Mouse (Mus musculus): ENCODE results near the gene Hist1h2bf. TPM values are rescaled to one million over a fixed set of nuclear protein-coding genes. Genes with fewer than 3 reads are reported as not detected.
"Not testable (repeated sequence)": the region's sequence is repeated elsewhere in the genome, so short reads cannot be mapped to it uniquely, and the experiment has no call there.

Gene Hist1h2bf
- total and polyA plus RNA-seq, 3 experiments, result 2.2 to 1,093 TPM; not detected in 1

- no peaks in the 10 kb centered on the region for H3K79me2 ChIP-seq (ENCODE audit: control insufficient read depth, insufficient read depth, low read length, poor library complexity)
- H3K9ac ChIP-seq (ENCODE audit: control insufficient read depth, low read depth, low read length, poor library complexity, severe bottlenecking), result peak overlapping the region; percentile 15
- H3K4me1 ChIP-seq (ENCODE audit: control insufficient read depth in 1 of 2, insufficient read depth in 2 of 2, low read length in 2 of 2), result peaks cover 15 to 32% of the 10 kb centered on the region in 2 experiments
- H3K27ac ChIP-seq (ENCODE audit: control insufficient read depth, low read depth, low read length), result peak overlapping the region; percentile 64
- peak; percentile 42 for TF ChIP-seq TAL1 (IDR thresholded peaks at IDR 0.05; ENCODE audit: low read length)
- no peak for TF ChIP-seq HCFC1 (IDR thresholded peaks at IDR 0.05; ENCODE audit: low read depth, low read length)
- TF ChIP-seq JUND (IDR thresholded peaks at IDR 0.05; ENCODE audit: low read depth, low read length), result no peak
- 0 out of 2 replicates have a peak, but pooled peaks have one; percentile 13 for TF ChIP-seq TBP (IDR thresholded peaks at IDR 0.05; ENCODE audit: low read depth, low read length)
- peak; percentile 34 to 44; a peak in 2 of 4 replicates for TF ChIP-seq EP300 (IDR thresholded peaks at IDR 0.05; ENCODE audit: low read depth in 1 of 2, low read length in 2 of 2)
- TF ChIP-seq MAZ (IDR thresholded peaks at IDR 0.05; ENCODE audit: low read depth, low read length), result no peak
- no peak for TF ChIP-seq RAD21 (IDR thresholded peaks at IDR 0.05; ENCODE audit: low read depth, low read length)
- TF ChIP-seq KAT2A (conservative IDR thresholded peaks at IDR 0.05; ENCODE audit: low read depth, low read length), result no peak
- TF ChIP-seq UBTF (IDR thresholded peaks at IDR 0.05; ENCODE audit: borderline replicate concordance, insufficient read depth, low read depth, low read length), result no peak
- no peak for TF ChIP-seq MAX (IDR thresholded peaks at IDR 0.05; ENCODE audit: low read length)
- 0 out of 2 replicates have a peak, but pooled peaks have one; percentile 9 for TF ChIP-seq RCOR1 (IDR thresholded peaks at IDR 0.05; ENCODE audit: low read depth, low read length)
- TF ChIP-seq BHLHE40 (IDR thresholded peaks at IDR 0.05; ENCODE audit: borderline replicate concordance, low read depth, low read length), result no peak
- no peak for TF ChIP-seq SIN3A (IDR thresholded peaks at IDR 0.05; ENCODE audit: low read length)
- no peak for TF ChIP-seq MYC (IDR thresholded peaks at IDR 0.05; ENCODE audit: low read depth, low read length)
- TF ChIP-seq ZC3H11A (IDR thresholded peaks at IDR 0.05; ENCODE audit: low read depth, low read length), result no peak
- no peak for TF ChIP-seq POLR2A (IDR thresholded peaks at IDR 0.05; ENCODE audit: control insufficient read depth in 1 of 2, insufficient read depth in 1 of 2, low read depth in 1 of 2, low read length in 2 of 2, poor library complexity in 1 of 2)
- TF ChIP-seq USF2 (IDR thresholded peaks at IDR 0.05; ENCODE audit: borderline replicate concordance in 1 of 2, insufficient read depth in 1 of 2, low read depth in 1 of 2, low read length in 2 of 2), result no peak
- TF ChIP-seq GATA1 (IDR thresholded peaks at IDR 0.05; ENCODE audit: low read depth, low read length), result peak; percentile 66; the same call in 1 of the 2 replicates
- no peaks in the 10 kb centered on the region for H3K9me3 ChIP-seq (replicated peaks; ENCODE audit: insufficient read depth, low read length)
- peak; percentile 61 for DNase-seq (ENCODE audit: low read depth, low spot score)
- H3K4me3 ChIP-seq (ENCODE audit: control insufficient read depth in 1 of 2, insufficient read depth in 1 of 2, low read depth in 2 of 2, low read length in 2 of 2), result no peak overlapping the region
- no peaks in the 10 kb centered on the region for H3K27me3 ChIP-seq (ENCODE audit: control insufficient read depth in 1 of 2, insufficient read depth in 2 of 2, low read length in 2 of 2)
- peaks cover 0 to 34% of the 10 kb centered on the region in 2 experiments; a peak in 2 of 4 replicates for H3K36me3 ChIP-seq (ENCODE audit: control insufficient read depth in 1 of 2, insufficient read depth in 2 of 2, low read length in 2 of 2)
These were observed 19.2 kb upstream of the Hist1h2bf start for GRCm38 (mm10) chr13:23593051-23593770.

GRCm38 (mm10) chr13:23592614-23593013, 18.6 kb upstream of the Hist1h2bf start:
- no peaks in the 10 kb centered on the region for H3K79me2 ChIP-seq (ENCODE audit: control insufficient read depth, insufficient read depth, low read length, poor library complexity)
- H3K27ac ChIP-seq (ENCODE audit: control insufficient read depth, low read depth, low read length), result peak overlapping the region; percentile 64; the same call in 1 of the 2 replicates
- peaks cover 0 to 31% of the 10 kb centered on the region in 2 experiments; a peak in 2 of 4 replicates for H3K36me3 ChIP-seq (ENCODE audit: control insufficient read depth in 1 of 2, insufficient read depth in 2 of 2, low read length in 2 of 2)
- H3K4me3 ChIP-seq (ENCODE audit: control insufficient read depth in 1 of 2, insufficient read depth in 1 of 2, low read depth in 2 of 2, low read length in 2 of 2), result no peak overlapping the region
- H3K9me3 ChIP-seq (replicated peaks; ENCODE audit: insufficient read depth, low read length), result no peaks in the 10 kb centered on the region
- H3K4me1 ChIP-seq (ENCODE audit: control insufficient read depth in 1 of 2, insufficient read depth in 2 of 2, low read length in 2 of 2), result peaks cover 15 to 32% of the 10 kb centered on the region in 2 experiments
- H3K27me3 ChIP-seq (ENCODE audit: control insufficient read depth in 1 of 2, insufficient read depth in 2 of 2, low read length in 2 of 2), result no peaks in the 10 kb centered on the region
- no peak overlapping the region; the same call in 1 of the 2 replicates for H3K9ac ChIP-seq (ENCODE audit: control insufficient read depth, low read depth, low read length, poor library complexity, severe bottlenecking)
- no peak for TF ChIP-seq POLR2A (IDR thresholded peaks at IDR 0.05; ENCODE audit: control insufficient read depth in 1 of 2, insufficient read depth in 1 of 2, low read depth in 1 of 2, low read length in 2 of 2, poor library complexity in 1 of 2)
- TF ChIP-seq EP300 (IDR thresholded peaks at IDR 0.05; ENCODE audit: low read depth in 1 of 2, low read length in 2 of 2), result no peak
- TF ChIP-seq E2F4 (IDR thresholded peaks at IDR 0.05; ENCODE audit: borderline replicate concordance, low read depth, low read length), result no peak
- TF ChIP-seq POLR2AphosphoS5 (IDR thresholded peaks at IDR 0.05; ENCODE audit: borderline replicate concordance, low read depth, low read length), result no peak
- no peak for DNase-seq (ENCODE audit: low read depth, low spot score)

- H3K9me3 ChIP-seq (replicated peaks; ENCODE audit: insufficient read depth, low read length); H3K27ac ChIP-seq (ENCODE audit: control insufficient read depth, low read depth, low read length); H3K4me3 ChIP-seq (ENCODE audit: control insufficient read depth in 1 of 2, insufficient read depth in 1 of 2, low read depth in 2 of 2, low read length in 2 of 2); DNase-seq (ENCODE audit: low read depth, low spot score); H3K79me2 ChIP-seq (ENCODE audit: control insufficient read depth, insufficient read depth, low read length, poor library complexity); H3K9ac ChIP-seq (ENCODE audit: control insufficient read depth, low read depth, low read length, poor library complexity, severe bottlenecking); H3K27me3 ChIP-seq (ENCODE audit: control insufficient read depth in 1 of 2, insufficient read depth in 2 of 2, low read length in 2 of 2): not testable (repeated sequence)
- peaks cover 15 to 32% of the 10 kb centered on the region in 2 experiments for H3K4me1 ChIP-seq (ENCODE audit: control insufficient read depth in 1 of 2, insufficient read depth in 2 of 2, low read length in 2 of 2)
- H3K36me3 ChIP-seq (ENCODE audit: control insufficient read depth in 1 of 2, insufficient read depth in 2 of 2, low read length in 2 of 2), result peaks cover 0 to 34% of the 10 kb centered on the region in 2 experiments; a peak in 2 of 4 replicates
These were observed 17.9 kb upstream of the Hist1h2bf start for GRCm38 (mm10) chr13:23591886-23592285.

All from MEL (cell line).